Mouse (Mus musculus) embryonic facial prominence, embryonic 13.5 days (tissue): ENCODE measurements at regions not wholly inside any gene's neighbourhood (a gene's known extent, or its start where the extent isn't known, plus 50 kb on each side); places are given as distances from the start of the nearest gene placed in this dataset.

Experiments used
- ATAC-seq: fragments of 200-750 bp; cut with Nextera tagmentation; 2 replicates; pipeline ENCODE4 v1.8.0; 2017; ENCODE audit warnings: low read depth; ENCODE audit not compliant: insufficient number of reproducible peaks, insufficient read depth, low FRiP score, low TSS enrichment
- H3K27ac ChIP-seq: fragments of 300-500 bp; sonication (generic); 2 replicates; pipeline ENCODE4 v1.5.1; 2015; ENCODE audit warnings: moderate library complexity, mild to moderate bottlenecking, inconsistent platforms
- H3K27me3 ChIP-seq: fragments of 300-500 bp; sonication (generic); 2 replicates; pipeline ENCODE4 v1.6.1; 2015; ENCODE audit warnings: mild to moderate bottlenecking, inconsistent platforms
- H3K36me3 ChIP-seq: fragments of 300-500 bp; sonication (generic); 2 replicates; pipeline ENCODE4 v1.6.1; 2015; ENCODE audit warnings: mild to moderate bottlenecking, inconsistent platforms
- H3K4me1 ChIP-seq: fragments of 300-500 bp; sonication (generic); 2 replicates; pipeline ENCODE4 v1.6.1; 2015; ENCODE audit warnings: inconsistent platforms
- H3K4me2 ChIP-seq: fragments of 300-500 bp; sonication (generic); 2 replicates; pipeline ENCODE4 v1.6.1; 2015; ENCODE audit warnings: moderate library complexity, mild to moderate bottlenecking, inconsistent platforms
- H3K4me3 ChIP-seq: fragments of 300-500 bp; sonication (generic); 2 replicates; pipeline ENCODE4 v1.5.1; 2015; ENCODE audit warnings: mild to moderate bottlenecking, inconsistent platforms
- H3K9ac ChIP-seq: fragments of 300-500 bp; sonication (generic); 2 replicates; pipeline ENCODE4 v1.6.1; 2015; ENCODE audit warnings: mild to moderate bottlenecking, inconsistent platforms
- H3K9me3 ChIP-seq: fragments of 300-500 bp; sonication (generic); 2 replicates; pipeline ENCODE4 v1.6.1; 2016; ENCODE audit warnings: inconsistent platforms
- WGBS: fragments of 180-500 bp; shearing (Covaris S2); methylation state at CpG from one replicate; pipeline ENCODE4 v1.1.7; 2015; ENCODE audit warnings: mixed read lengths; 5-methylcytosine and 5-hydroxymethylcytosine counted together

DNA sequence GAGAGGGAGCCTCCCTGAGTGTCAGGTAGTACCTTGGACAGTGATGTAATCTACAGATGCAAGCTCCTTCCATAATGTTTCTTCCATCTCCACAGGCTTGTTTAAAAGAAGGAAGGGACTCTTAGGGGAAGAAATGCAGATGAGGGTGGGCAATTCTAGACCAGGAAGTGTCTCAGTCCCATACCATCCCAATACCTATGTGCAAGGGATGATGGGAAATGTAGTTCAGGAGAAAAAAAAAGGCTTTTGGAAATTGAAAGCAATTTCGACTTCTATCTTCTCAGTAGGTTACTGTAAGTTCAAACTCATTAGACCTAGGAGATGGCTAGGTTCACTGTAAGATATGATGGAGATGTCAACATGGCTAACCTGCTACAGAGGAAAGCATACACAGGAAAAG is 68.3 kb downstream of the Cd83 start:
- H3K9ac ChIP-seq, result no peak overlapping the region
- H3K4me3 ChIP-seq, result no peak overlapping the region
- no peak overlapping the region for H3K4me2 ChIP-seq
- ATAC-seq, result no peak
- H3K27ac ChIP-seq, result no peak overlapping the region
- no peaks in the 10 kb centered on the region for H3K36me3 ChIP-seq
- H3K4me1 ChIP-seq, result no peaks in the 10 kb centered on the region
- H3K27me3 ChIP-seq, result no peaks in the 10 kb centered on the region
- 87% methylated on average over 1 of the region's 1 CpGs for WGBS
- no peaks in the 10 kb centered on the region for H3K9me3 ChIP-seq

DNA sequence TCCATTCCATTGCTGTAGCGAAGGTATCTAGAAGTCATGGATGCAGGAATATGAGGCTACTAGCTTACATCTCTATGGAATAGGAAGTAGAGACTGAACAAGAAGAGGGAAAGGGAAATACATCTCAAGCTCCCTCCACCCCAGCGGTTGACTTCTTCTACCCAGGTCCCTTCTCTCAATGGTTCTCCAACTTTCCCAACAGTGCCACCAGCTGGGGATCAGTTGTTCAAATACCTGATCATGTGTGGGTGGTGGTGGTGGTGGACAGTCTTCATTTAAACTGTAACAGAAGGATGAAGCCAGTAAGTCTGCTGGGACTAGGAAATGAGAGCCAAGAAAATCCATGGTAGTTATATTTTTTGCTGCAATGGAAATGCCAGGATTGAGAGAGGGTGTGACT is 70.4 kb downstream of the Cd83 start:
- H3K4me3 ChIP-seq, result no peak overlapping the region

GRCm38 (mm10) chr13:43860932-43861331 is 76.4 kb downstream of the Cd83 start:
- Histone ChIP-seq H3K4me3 (no peak overlapping the region), H3K9me3 (no peaks in the 10 kb centered on the region), H3K4me1 (peaks cover 22% of the 10 kb centered on the region), H3K4me2 (no peak overlapping the region), H3K27ac (no peak overlapping the region), H3K27me3 (no peaks in the 10 kb centered on the region), H3K36me3 (no peaks in the 10 kb centered on the region), H3K9ac (no peak overlapping the region)
- 72% methylated on average over 4 of the region's 4 CpGs for WGBS
- ATAC-seq, result no peak

More for the DNA sequence above, 70.4 kb downstream of the Cd83 start:
- no peaks in the 10 kb centered on the region for H3K4me1 ChIP-seq
- no peak overlapping the region for H3K4me2 ChIP-seq
- no peak overlapping the region for H3K9ac ChIP-seq
- no peaks in the 10 kb centered on the region for H3K36me3 ChIP-seq
- H3K27ac ChIP-seq, result no peak overlapping the region
- WGBS, result 90% methylated on average over 2 of the region's 2 CpGs
- no peaks in the 10 kb centered on the region for H3K27me3 ChIP-seq
- no peaks in the 10 kb centered on the region for H3K9me3 ChIP-seq
- ATAC-seq, result no peak

DNA sequence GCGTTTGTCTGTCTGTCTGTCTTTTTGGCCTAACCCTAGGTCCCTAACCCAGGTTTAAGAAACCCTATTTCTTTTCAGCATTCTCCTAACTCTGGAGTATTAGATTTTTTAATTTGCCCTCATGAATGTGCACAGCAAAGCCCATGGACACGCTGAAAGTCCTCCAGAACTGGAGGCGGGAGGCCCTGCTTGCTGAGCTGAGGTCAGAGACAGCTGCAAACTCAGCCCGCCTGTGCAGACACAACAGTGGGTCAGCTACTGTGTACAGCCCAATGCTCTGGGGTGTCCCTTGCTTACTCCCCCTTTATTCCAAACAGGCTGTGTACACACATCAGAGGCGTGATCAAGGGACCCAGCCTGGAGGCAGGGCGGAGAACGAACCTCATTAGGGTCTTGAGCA is 76.8 kb downstream of the Cd83 start:
- no peak for ATAC-seq
- H3K9ac ChIP-seq, result no peak overlapping the region
- no peaks in the 10 kb centered on the region for H3K36me3 ChIP-seq
- H3K27ac ChIP-seq, result no peak overlapping the region
- H3K4me2 ChIP-seq, result no peak overlapping the region
- H3K4me1 ChIP-seq, result peaks cover 22% of the 10 kb centered on the region
- H3K9me3 ChIP-seq, result no peaks in the 10 kb centered on the region
- WGBS, result 78% methylated on average over 7 of the region's 7 CpGs
- H3K4me3 ChIP-seq, result no peak overlapping the region
- no peaks in the 10 kb centered on the region for H3K27me3 ChIP-seq

- Histone ChIP-seq H3K27me3 (no peaks in the 10 kb centered on the region), H3K27ac (no peak overlapping the region), H3K4me2 (no peak overlapping the region), H3K36me3 (no peaks in the 10 kb centered on the region), H3K9ac (no peak overlapping the region), H3K4me1 (peaks cover 22% of the 10 kb centered on the region), H3K4me3 (no peak overlapping the region), H3K9me3 (no peaks in the 10 kb centered on the region)
- no peak for ATAC-seq
- 71% methylated on average over 5 of the region's 5 CpGs for WGBS
Observed at GRCm38 (mm10) chr13:43862056-43862455, 77.5 kb downstream of the Cd83 start.

DNA sequence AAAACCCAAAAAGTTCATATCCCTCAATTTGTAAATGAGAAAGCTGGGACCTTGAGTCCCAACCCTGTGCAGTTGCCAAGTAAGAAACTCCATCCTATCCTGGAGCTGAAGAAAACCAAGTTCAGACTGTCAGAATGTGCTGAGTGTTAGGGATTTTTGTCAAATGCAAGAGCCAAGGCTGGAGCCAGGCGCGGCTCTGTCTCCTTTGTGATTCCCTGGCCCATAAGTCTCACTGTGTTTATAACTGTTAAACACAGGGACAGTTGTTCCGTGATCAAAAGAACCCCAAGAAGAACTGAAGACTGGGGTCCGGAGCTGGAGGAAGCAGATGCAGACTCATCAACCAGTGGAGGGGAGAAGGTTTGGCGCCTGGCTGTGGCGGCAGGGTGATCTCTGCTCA is 78.0 kb downstream of the Cd83 start:
- ATAC-seq, result no peak
- Histone ChIP-seq H3K36me3 (no peaks in the 10 kb centered on the region), H3K4me2 (no peak overlapping the region), H3K27me3 (no peaks in the 10 kb centered on the region), H3K4me3 (no peak overlapping the region), H3K27ac (no peak overlapping the region), H3K9me3 (no peaks in the 10 kb centered on the region), H3K4me1 (peaks cover 22% of the 10 kb centered on the region), H3K9ac (no peak overlapping the region)
- 75% methylated on average over 6 of the region's 6 CpGs for WGBS

DNA sequence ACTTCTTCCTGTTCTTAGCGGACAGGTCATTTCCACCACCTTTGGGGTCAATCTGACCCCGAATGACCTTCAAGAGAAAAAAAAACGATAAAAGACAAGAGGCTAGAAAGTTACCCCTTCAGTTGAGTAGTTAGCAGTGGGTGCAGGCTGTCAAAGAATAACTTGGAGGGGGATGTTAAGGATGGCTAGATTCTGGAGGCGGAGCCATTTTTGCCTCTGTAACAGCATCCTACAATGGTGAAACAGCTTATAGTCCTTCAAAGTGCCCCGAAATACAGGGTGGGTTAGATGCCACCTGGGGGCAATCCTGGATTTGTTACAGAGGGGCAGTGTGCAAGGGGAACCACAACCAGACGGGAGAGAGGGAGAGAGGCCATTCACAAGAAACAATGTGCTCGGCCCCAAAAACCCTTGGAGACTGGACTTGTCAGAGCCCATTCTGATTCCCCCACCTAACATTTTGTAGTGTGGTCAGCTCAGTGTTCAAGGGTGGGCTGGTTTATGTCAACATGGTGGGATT is 79.1 kb downstream of the Cd83 start:
- Histone ChIP-seq H3K27me3 (no peaks in the 10 kb centered on the region), H3K4me3 (0 out of 2 replicates have a peak overlapping the region, but pooled peaks have one; percentile 41), H3K4me1 (peaks cover 22% of the 10 kb centered on the region), H3K4me2 (peak overlapping the region; percentile 68), H3K27ac (no peak overlapping the region), H3K9me3 (no peaks in the 10 kb centered on the region), H3K9ac (no peak overlapping the region), H3K36me3 (no peaks in the 10 kb centered on the region)
- no peak for ATAC-seq
- 73% methylated on average over 7 of the region's 7 CpGs for WGBS

- ATAC-seq, result peak; percentile 98
- Histone ChIP-seq H3K27ac (peak overlapping the region; percentile 39; the same call in 1 of the 2 replicates), H3K27me3 (no peaks in the 10 kb centered on the region), H3K9ac (peak overlapping the region; percentile 62), H3K4me3 (peak overlapping the region; percentile 41), H3K4me1 (peaks cover 22% of the 10 kb centered on the region), H3K4me2 (peak overlapping the region; percentile 68), H3K9me3 (no peaks in the 10 kb centered on the region), H3K36me3 (no peaks in the 10 kb centered on the region)
- WGBS, result 1% methylated on average over 35 of the region's 35 CpGs
Observed at GRCm38 (mm10) chr13:43864153-43864861, 79.7 kb downstream of the Cd83 start.

- Histone ChIP-seq H3K9ac (peak overlapping the region; percentile 62), H3K4me1 (peaks cover 22% of the 10 kb centered on the region), H3K4me3 (peak overlapping the region; percentile 41), H3K9me3 (no peaks in the 10 kb centered on the region), H3K27ac (peak overlapping the region; percentile 39; the same call in 1 of the 2 replicates), H3K36me3 (no peaks in the 10 kb centered on the region), H3K27me3 (no peaks in the 10 kb centered on the region), H3K4me2 (peak overlapping the region; percentile 68)
- no peak for ATAC-seq
- 2% methylated on average over 20 of the region's 20 CpGs for WGBS
Observed at GRCm38 (mm10) chr13:43865036-43865435, 80.5 kb downstream of the Cd83 start.

GRCm38 (mm10) chr13:43875895-43876294 is 91.3 kb downstream of the Cd83 start:
- no peaks in the 10 kb centered on the region for H3K27me3 ChIP-seq
- H3K4me3 ChIP-seq, result no peak overlapping the region
- H3K27ac ChIP-seq, result no peak overlapping the region
- H3K4me2 ChIP-seq, result no peak overlapping the region
- H3K36me3 ChIP-seq, result no peaks in the 10 kb centered on the region
- peaks cover 12% of the 10 kb centered on the region for H3K4me1 ChIP-seq
- no peak for ATAC-seq
- no peak overlapping the region for H3K9ac ChIP-seq
- 82% methylated on average over 9 of the region's 9 CpGs for WGBS
- no peaks in the 10 kb centered on the region for H3K9me3 ChIP-seq

GRCm38 (mm10) chr13:43887284-43887683 is 102.7 kb downstream of the Cd83 start:
- H3K9ac ChIP-seq, result no peak overlapping the region
- H3K36me3 ChIP-seq, result no peaks in the 10 kb centered on the region
- no peak for ATAC-seq
- no peaks in the 10 kb centered on the region for H3K9me3 ChIP-seq
- 98% methylated on average over 3 of the region's 3 CpGs for WGBS
- no peaks in the 10 kb centered on the region for H3K27me3 ChIP-seq
- no peak overlapping the region for H3K27ac ChIP-seq
- H3K4me1 ChIP-seq, result peaks cover 9% of the 10 kb centered on the region; the same call in 1 of the 2 replicates
- H3K4me2 ChIP-seq, result no peak overlapping the region
- H3K4me3 ChIP-seq, result no peak overlapping the region

DNA sequence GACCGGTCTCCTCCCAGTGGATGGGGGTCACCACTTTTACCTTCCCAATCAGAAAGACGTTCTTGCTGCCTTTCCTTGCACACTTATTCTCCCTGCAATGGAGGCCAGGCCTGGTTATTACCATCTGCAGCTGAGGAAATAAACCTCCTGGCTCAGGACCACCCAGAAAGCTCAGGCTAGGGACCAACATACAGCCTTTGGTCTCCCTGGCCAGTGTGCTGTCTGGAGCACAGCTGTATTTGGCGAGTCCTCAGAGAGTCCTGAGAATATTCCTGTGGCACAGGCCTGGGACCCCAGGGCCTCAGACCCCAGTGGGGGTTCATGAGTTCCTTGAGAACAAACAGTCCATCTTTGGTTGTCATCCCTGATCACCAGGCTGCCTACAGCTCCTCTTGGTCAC is 107.4 kb downstream of the Cd83 start:
- H3K4me1 ChIP-seq, result peaks cover 5% of the 10 kb centered on the region; the same call in 1 of the 2 replicates
- no peak overlapping the region for H3K4me3 ChIP-seq
- H3K27me3 ChIP-seq, result 0 out of 2 replicates have a peak, but pooled peaks cover 7% of the 10 kb centered on the region
- H3K27ac ChIP-seq, result no peak overlapping the region
- no peak for ATAC-seq
- H3K36me3 ChIP-seq, result no peaks in the 10 kb centered on the region
- no peak overlapping the region for H3K9ac ChIP-seq
- WGBS, result 64% methylated on average over 3 of the region's 3 CpGs
- no peak overlapping the region for H3K4me2 ChIP-seq
- no peaks in the 10 kb centered on the region for H3K9me3 ChIP-seq
